Mouse (Mus musculus) gastrocnemius, adult 8-10 months (tissue): ENCODE results near the gene Ucp2. TPM values are rescaled to one million over a fixed set of nuclear protein-coding genes. Genes with fewer than 3 reads are reported as not detected.
"Not testable (repeated sequence)": the region's sequence is repeated elsewhere in the genome, so short reads cannot be mapped to it uniquely, and the experiment has no call there.

Experiments
- DNase-seq, 2 experiments: peaks; one replicate each; pipeline ENCODE4 v3.0.0; 2022; ENCODE audit warnings: low spot score in 2 of 2
- total RNA-seq, 4 experiments: library from RNA; stranded (reverse); gene quantifications; 2 replicates each; pipeline ENCODE4 v1.2.4; 2022

Gene Ucp2
- total RNA-seq, 4 experiments from 2014 or later = 6.3 to 15.0 (median 12.0) TPM

DNA sequence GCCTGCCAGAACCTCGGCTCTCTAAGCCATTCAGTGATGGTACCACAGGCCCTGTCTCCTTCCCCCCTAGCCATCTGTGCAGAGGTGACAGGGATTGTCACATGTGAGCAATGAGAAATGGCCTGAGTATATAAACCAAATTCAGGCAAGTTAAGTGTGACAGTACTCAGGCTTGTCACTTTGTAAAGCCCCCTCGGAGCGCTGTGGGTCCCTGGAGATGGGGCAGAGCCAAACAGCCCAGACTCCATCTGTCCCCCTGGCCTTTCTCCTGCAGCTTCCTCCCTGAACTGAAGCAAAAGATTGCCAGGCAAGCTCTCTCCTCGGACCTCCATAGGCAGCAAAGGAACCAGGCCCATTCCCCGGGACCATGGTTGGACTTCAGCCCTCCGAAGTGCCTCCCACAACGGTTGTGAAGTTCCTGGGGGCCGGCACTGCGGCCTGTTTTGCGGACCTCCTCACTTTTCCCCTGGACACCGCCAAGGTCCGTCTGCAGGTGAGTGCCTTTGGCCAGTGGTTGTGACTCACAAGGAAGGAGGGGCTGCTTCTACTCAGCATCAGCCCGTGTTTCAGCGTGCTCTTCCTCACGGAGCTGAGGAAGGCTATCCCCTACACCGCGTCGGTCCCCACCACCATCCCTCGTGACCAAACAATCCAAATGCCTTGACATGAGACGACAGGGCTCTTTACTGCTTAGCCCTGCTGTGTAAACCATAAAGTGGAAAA is 13.9 kb upstream of the Ucp2 start:
- DNase-seq = no peak

GRCm38 (mm10) chr7:100479823-100480164 is 13.3 kb upstream of the Ucp2 start:
- no peak for DNase-seq

- DNase-seq = no peak
Measured at GRCm38 (mm10) chr7:100480175-100480574, 13.0 kb upstream of the Ucp2 start.

DNA sequence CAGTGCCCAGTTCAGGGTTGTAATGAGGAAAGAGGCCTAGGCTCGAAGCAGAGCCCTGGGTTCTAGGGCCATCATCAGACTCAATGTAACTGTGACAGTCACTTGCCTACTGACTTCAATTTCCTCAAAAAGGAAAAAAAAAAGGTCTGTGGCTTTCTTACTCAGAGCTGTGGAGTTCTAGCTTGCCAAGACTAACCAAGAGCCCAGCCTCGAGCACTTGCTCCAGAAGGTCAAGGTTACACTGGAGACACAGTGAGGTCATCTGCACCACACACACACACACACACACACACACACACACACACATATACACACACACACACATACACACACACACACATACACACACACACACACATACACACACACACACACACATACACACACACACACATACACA is 11.1 kb upstream of the Ucp2 start:
- not testable (repeated sequence) for DNase-seq

DNA sequence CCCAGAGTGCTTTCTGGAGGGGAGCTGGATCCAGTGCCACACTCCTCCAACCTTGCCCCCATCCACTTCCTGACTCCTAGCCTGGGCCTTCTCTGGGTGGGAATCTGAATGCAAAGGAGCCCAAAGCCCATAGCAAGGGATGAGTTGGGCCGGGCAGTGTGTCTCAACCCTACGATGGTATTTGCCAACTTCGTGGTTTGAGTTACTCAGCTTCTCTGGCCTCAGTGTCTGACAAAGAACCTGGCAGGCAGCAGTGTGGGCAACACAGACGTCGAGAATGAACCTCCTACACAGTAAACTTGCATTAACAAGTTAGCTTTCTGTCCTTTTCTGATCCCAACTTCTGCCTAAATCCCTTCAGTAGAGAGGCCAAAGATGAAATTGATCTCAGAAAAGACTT is 8.6 kb upstream of the Ucp2 start:
- DNase-seq = no peak

GRCm38 (mm10) chr7:100487301-100487700 is 5.8 kb upstream of the Ucp2 start:
- no peak for DNase-seq

- no peak for DNase-seq
Measured at GRCm38 (mm10) chr7:100488474-100489048, 4.6 kb upstream of the Ucp2 start.

DNA sequence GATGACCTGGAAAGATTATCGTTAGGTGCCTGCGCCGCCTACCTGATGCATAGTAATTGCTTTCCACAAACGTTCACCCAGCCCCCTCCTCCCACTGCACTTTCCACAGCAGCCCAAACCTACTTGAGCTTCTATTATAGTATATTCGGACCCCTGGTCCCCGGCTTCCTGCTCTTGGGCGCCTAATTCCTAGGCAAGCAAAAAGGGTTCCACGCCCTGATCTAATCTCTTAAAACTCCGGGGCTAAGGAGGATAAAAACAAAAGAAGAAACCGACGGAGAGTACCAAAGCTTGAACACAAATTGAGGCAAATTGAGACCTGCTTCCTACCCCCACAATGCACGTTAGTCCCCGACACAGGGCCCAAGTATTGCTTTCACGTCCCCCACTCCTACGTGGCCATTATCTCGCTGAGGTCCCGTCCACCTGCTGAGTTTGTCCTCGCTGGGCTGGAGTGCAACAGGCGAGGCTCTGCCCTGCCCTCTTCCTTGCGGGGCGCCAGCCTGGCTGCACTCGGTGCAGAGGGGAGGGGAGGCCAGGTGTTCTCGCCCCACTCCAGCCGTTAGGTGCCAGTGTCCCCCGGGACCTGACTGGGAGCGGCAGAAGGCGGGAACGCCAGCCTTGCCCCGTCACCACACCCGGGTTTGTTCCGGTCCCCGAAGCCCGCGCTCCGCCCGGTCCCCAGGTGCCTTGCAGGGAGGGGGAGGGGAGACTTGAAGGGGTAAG is 583 bp upstream of the Ucp2 start:
- DNase-seq = no peak

DNA sequence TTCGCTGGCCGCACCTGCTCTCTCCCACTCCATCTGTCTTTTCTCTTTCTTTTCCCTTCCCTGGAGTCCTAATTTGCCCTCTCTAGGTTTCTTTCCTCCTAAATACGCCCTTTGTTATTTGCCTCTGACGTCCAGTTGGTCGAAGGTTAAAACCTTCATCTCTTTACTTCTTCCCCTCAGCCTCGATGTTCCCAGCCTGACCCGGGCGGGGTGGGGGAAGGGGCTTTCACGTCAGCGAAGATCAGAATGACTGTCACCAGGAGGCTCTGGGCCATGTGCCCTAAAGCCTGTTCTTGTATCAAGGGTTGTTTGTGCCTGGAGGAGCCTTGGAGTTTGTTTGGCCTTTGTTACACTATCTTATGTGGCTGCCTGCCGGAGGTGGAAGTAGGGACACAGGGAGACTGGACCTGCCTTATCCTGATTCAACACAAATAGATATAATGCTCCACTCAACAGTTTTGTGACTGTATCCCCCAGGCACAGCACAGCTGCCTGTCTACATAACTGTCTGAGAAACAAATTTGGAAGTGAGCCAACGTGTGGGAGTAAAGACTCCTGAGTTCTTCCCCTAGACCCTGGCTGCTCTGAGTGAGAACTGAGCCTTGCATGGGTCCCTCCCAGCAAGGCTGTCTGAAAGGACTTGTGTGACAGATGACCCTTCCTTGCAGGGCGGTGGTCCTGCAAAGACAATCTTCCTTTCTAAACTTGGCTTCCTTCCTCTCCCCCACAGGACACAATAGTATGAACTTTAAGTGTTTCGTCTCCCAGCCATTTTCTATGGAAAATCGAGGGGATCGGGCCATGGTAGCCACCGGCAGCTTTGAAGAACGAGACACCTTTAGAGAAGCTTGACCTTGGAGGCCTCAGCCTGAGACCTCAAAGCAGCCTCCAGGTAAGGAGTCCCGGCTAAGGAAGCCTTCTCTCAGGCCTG is 612 bp downstream of the Ucp2 start:
- no peak for DNase-seq

GRCm38 (mm10) chr7:100494415-100494831 is 1.3 kb downstream of the Ucp2 start:
- no peak for DNase-seq

DNA sequence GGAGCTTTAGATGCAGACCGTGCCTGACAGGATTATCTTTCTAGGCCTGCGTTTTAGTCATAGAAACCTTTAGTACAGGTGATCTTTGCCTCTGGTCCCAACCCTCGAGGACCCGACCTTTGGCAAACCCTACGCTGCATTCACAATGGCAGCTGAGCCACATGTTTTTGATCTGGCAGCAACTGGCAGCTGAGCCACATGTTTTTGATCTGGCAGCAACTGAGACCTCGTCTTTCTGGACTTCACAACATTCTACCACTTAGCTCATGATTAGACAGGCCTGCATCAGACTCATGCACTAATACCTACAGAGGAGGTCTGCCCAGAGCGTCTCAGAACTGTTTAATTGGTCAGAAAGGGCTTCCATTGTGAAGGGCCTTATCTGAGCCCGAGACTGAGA is 1.9 kb downstream of the Ucp2 start:
- DNase-seq = no peak

- DNase-seq = no peak
Measured at GRCm38 (mm10) chr7:100495581-100496251, 2.6 kb downstream of the Ucp2 start.

GRCm38 (mm10) chr7:100496371-100496770 is 3.2 kb downstream of the Ucp2 start:
- DNase-seq = no peak

GRCm38 (mm10) chr7:100496791-100497190 is 3.7 kb downstream of the Ucp2 start:
- DNase-seq = no peak

DNA sequence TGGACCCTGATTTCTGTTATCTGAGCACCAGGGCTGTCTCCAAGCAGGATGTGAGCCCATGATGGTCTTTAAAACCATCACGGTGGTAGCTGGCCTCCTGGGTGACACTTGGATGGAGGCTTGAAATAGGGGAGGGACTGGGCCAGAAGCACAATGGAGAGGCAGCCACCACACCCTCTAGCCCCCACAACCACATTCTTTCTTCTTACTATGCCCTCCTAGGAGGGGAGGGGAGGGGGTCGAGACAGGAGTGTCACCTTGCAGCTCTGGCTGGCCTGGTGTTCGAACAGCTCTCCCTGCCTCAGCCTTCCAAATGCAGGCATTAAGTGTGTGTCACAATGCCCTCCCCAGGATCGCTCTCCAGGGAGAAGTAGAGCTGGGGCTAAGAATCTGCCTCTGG is 4.3 kb downstream of the Ucp2 start:
- no peak for DNase-seq

DNA sequence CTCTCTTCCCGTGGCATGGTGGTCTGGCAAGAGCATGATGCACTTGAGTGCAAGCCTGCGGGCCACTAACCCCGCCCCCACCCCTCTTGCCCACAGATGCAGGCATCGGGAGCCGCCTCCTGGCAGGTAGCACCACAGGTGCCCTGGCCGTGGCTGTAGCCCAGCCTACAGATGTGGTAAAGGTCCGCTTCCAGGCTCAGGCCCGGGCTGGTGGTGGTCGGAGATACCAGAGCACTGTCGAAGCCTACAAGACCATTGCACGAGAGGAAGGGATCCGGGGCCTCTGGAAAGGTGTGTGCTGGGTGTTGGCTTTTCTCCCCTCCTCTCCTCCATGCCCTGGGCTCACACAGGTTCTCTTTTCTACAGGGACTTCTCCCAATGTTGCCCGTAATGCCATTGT is 4.8 kb downstream of the Ucp2 start:
- DNase-seq = no peak

DNA sequence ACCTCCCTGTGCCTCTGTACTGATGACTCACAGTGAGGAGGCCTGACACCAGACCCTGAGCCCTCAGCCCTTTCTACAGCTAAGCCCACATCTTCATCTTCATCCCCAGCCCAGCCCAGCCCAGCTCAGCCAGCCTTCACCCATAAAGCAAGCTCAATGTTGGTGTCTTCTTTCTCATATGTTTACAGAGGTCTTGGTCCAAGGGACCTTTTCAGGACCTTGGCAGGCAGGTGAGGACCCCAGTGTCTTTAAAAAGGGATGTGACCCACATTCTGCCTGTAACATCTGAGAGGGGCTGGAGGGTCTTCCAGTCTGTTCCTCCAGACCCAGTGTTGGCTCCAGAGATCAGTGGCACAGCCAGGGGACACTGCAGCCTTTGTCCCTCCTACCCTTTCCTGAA is 6.3 kb downstream of the Ucp2 start:
- DNase-seq = no peak

DNA sequence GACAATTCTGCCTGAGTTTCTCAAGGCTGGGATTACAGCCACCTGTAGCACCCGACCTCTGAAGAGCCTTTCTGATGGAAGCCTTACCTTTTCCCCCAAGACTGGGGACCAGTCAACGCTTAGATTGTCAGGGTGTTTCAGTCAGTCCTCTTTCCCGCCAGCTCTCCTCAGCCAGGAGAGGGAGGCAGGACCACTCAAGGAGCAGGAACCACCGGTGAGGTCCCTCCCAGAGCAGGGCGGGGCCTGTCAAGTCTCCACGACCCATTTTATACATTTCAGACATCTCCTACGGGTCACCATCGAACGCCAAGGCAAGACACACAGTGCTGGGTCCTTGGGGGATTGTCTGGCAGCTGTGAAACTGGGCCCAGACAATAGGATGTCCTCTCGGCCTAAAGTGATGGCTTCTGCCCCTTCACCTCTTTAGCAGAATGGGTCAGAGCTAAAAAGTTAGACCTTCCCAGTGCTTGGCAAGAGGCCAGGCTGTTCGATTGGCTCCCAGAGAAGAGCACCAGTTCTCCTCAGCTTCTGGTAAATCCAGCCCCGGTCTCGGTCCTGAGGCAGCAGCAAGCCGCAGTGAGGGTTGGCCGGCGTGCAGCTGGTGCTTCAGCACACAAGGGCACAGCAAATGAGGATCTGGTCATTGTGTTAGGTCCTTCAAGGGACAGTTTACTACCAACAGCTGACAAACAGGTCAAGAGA is 7.3 kb downstream of the Ucp2 start:
- no peak for DNase-seq

GRCm38 (mm10) chr7:100501027-100501843 is 8.1 kb downstream of the Ucp2 start:
- DNase-seq = no peak
